8 mouse cellular contexts compared by ENCODE assay signal in the genomic region with DNA sequence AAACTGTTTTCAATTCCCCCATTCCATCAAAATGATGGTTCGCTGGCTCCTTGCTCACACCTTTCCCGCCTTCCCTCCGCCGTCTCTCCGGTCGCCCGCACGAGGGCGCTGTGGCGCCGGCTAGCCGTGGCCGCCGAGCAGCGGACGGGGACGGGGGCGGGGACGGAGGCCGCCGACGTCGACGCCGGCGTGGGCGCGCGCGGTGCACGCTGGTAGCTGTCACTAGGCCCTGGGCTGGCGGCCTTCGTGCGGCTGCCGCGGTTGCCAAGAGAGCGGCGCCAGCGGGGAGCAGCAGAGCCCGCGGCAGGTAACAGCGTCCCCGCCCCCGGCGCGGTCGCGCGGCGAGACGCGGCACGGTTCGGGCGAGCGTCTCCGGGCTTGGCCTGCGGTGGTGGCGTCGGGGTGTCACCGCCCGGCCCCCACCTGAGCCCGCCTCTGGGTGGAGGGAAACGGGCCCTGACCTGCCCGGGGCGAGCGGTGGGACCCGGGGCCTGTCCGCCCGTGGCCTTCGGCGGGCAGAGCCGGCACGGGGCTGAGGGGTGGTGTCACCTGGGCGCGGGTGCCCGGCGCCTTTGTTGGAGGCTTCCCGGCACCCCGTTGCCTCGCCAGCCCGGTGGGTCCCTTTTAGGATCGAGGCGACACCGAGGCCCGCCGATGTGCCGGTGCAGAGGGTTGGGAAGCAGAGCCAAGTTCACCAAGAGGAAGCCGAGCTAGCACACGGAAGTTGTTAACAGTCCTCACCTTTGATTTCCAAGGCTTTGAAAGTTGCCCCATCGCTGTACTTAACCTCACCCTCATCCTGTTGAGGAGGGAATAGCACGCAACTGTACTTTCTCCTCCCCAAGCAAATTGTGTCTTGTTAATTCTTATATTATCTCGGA. TPM values are rescaled to one million over a fixed set of nuclear protein-coding genes. Genes with fewer than 3 reads are reported as not detected.
DNase-seq lines count a peak whose midpoint lies in the region; ATAC-seq and TF ChIP-seq lines count a peak whose summit lies in the region.

A gene (plus strand): TSS at position 165 of the 881 bp plus-strand sequence.

- intact Hi-C loops in heart, postnatal 10 days (cut with DNase I): loop anchor here (2.0 kb wide), 1 partner anchor 106 kb away; no protein-coding TSS in a partner anchor

- no peaks in the 10 kb centered on the region for H3K9me3 ChIP-seq in ES-Bruce4 (replicated peaks; ENCODE audit: control insufficient read depth, insufficient read depth, low read length, poor library complexity, severe bottlenecking)
- no peaks in the 10 kb centered on the region for H3K9me3 ChIP-seq in forebrain, embryonic 13.5 days (replicated peaks)
- H3K9me3 ChIP-seq in lung, embryonic 14.5 days (ENCODE audit: low read depth, low read length): no peaks in the 10 kb centered on the region

- H3K4me1 ChIP-seq in ES-Bruce4 (ENCODE audit: control insufficient read depth, insufficient read depth, low read length): no peaks in the 10 kb centered on the region
- peaks cover 13% of the 10 kb centered on the region; the same call in 1 of the 2 replicates for H3K4me1 ChIP-seq in forebrain, embryonic 13.5 days
- no peaks in the 10 kb centered on the region for H3K4me1 ChIP-seq in lung, embryonic 14.5 days (ENCODE audit: insufficient read depth)
- 0 out of 2 replicates have a peak, but pooled peaks cover 2% of the 10 kb centered on the region for H3K4me1 ChIP-seq in olfactory bulb, adult 2 months (ENCODE audit: control insufficient read depth, insufficient read depth, low read length)
- H3K4me1 ChIP-seq in thymus, adult 2 months (replicated peaks; ENCODE audit: control insufficient read depth, insufficient read depth, low read length): no peaks in the 10 kb centered on the region

- ATAC-seq in cerebellum, adult (ENCODE audit: insufficient number of reproducible peaks, low FRiP score, low TSS enrichment): peak; percentile 88
- ATAC-seq in forebrain, embryonic 13.5 days: peak; percentile 95
- peak; percentile 95 for ATAC-seq in lung, embryonic 14.5 days (ENCODE audit: insufficient read depth)

- H3K27me3 ChIP-seq in ES-Bruce4 (ENCODE audit: control insufficient read depth, insufficient read depth, low read length, poor library complexity, severe bottlenecking): no peaks in the 10 kb centered on the region; the same call in 1 of the 2 replicates
- H3K27me3 ChIP-seq in forebrain, embryonic 13.5 days: peaks cover 10% of the 10 kb centered on the region
- no peaks in the 10 kb centered on the region for H3K27me3 ChIP-seq in lung, embryonic 14.5 days (ENCODE audit: insufficient read depth, low read length)
- no peaks in the 10 kb centered on the region for H3K27me3 ChIP-seq in thymus, adult 2 months (ENCODE audit: control insufficient read depth, insufficient read depth, low read length)

- peak; percentile 76 for TF ChIP-seq CTCF in ES-Bruce4 (IDR thresholded peaks at IDR 0.05; ENCODE audit: low read depth, low read length)
- peak; percentile 75 for TF ChIP-seq CTCF in lung, embryonic 14.5 days (IDR thresholded peaks at IDR 0.05; ENCODE audit: low read depth)
- peak; percentile 91 for TF ChIP-seq CTCF in olfactory bulb, adult 2 months (IDR thresholded peaks at IDR 0.05; ENCODE audit: insufficient read depth, low read depth, low read length)
- peak; percentile 99 for TF ChIP-seq CTCF in thymus, adult 2 months (IDR thresholded peaks at IDR 0.05; ENCODE audit: borderline replicate concordance, control insufficient read depth, extremely low read depth, insufficient read depth, low read length, poor library complexity)

- peak; percentile 94 for DNase-seq in heart, postnatal 10 days
- DNase-seq in layer of hippocampus, adult 18-20 months (ENCODE audit: low spot score in 2 of 2): peak; percentile 80 to 91
- peak; percentile 95 for DNase-seq in lung, embryonic 14.5 days
- peak; percentile 89 for DNase-seq in thymus, adult 2 months

- WGBS in forebrain, embryonic 13.5 days: under 1% methylated on average over 92 of the region's 93 CpGs
- under 1% methylated on average over 87 of the region's 93 CpGs for WGBS in lung, embryonic 14.5 days
- under 1% methylated on average over 78 of the region's 93 CpGs for WGBS in olfactory bulb, adult 2 months
- WGBS in thymus, adult 2 months: under 1% methylated on average over 91 of the region's 93 CpGs

- H3K36me3 ChIP-seq in ES-Bruce4 (ENCODE audit: control insufficient read depth, insufficient read depth, low read length, poor library complexity, severe bottlenecking): no peaks in the 10 kb centered on the region
- no peaks in the 10 kb centered on the region for H3K36me3 ChIP-seq in forebrain, embryonic 13.5 days (ENCODE audit: poor library complexity, severe bottlenecking)
- H3K36me3 ChIP-seq in lung, embryonic 14.5 days (ENCODE audit: insufficient read depth): no peaks in the 10 kb centered on the region
- H3K36me3 ChIP-seq in thymus, adult 2 months (ENCODE audit: control insufficient read depth, insufficient read depth, low read length): no peaks in the 10 kb centered on the region

- TF ChIP-seq POLR2A in ES-Bruce4 (IDR thresholded peaks at IDR 0.05; ENCODE audit: insufficient read depth, low read length): no peak
- peak; percentile 86 for TF ChIP-seq POLR2A in olfactory bulb, adult 2 months (IDR thresholded peaks at IDR 0.05; ENCODE audit: insufficient read depth, low read depth, low read length)
- TF ChIP-seq POLR2A in thymus, adult 2 months (IDR thresholded peaks at IDR 0.05; ENCODE audit: control insufficient read depth, extremely low read depth, insufficient read depth, low read length, poor library complexity): peak; percentile 88

- no peak for TF ChIP-seq EP300 in ES-Bruce4 (IDR thresholded peaks at IDR 0.05; ENCODE audit: insufficient read depth, low read depth, low read length)

- peak within 1 kb of the TSS; percentile 88 for H3K9ac ChIP-seq in ES-Bruce4 (ENCODE audit: low read depth, poor library complexity, severe bottlenecking)
- peak within 1 kb of the TSS; percentile 87 for H3K9ac ChIP-seq in forebrain, embryonic 13.5 days
- peak within 1 kb of the TSS; percentile 74 for H3K9ac ChIP-seq in lung, embryonic 14.5 days

- H3K4me3 ChIP-seq in ES-Bruce4 (ENCODE audit: low read depth, low read length): peak within 1 kb of the TSS; percentile 68
- peak within 1 kb of the TSS; percentile 83 for H3K4me3 ChIP-seq in forebrain, embryonic 13.5 days
- peak within 1 kb of the TSS; percentile 79 for H3K4me3 ChIP-seq in lung, embryonic 14.5 days (ENCODE audit: low read depth, low read length)
- peak within 1 kb of the TSS; percentile 99 for H3K4me3 ChIP-seq in olfactory bulb, adult 2 months (ENCODE audit: insufficient read depth, low read depth, low read length)
- H3K4me3 ChIP-seq in thymus, adult 2 months (ENCODE audit: control insufficient read depth, insufficient read depth, low read length): peak within 1 kb of the TSS; percentile 61

- peak within 1 kb of the TSS; percentile 83 for H3K4me2 ChIP-seq in forebrain, embryonic 13.5 days
- H3K4me2 ChIP-seq in lung, embryonic 14.5 days: peak within 1 kb of the TSS; percentile 74

- no peak within 1 kb of the TSS for H3K27ac ChIP-seq in ES-Bruce4 (ENCODE audit: insufficient read depth, low read length)
- peak within 1 kb of the TSS; percentile 67; the same call in 1 of the 2 replicates for H3K27ac ChIP-seq in forebrain, embryonic 13.5 days
- H3K27ac ChIP-seq in lung, embryonic 14.5 days (ENCODE audit: low read depth): peak within 1 kb of the TSS; percentile 58; the same call in 1 of the 2 replicates
- peak within 1 kb of the TSS; percentile 73 for H3K27ac ChIP-seq in olfactory bulb, adult 2 months (ENCODE audit: insufficient read depth, low read depth, low read length)
- H3K27ac ChIP-seq in thymus, adult 2 months (ENCODE audit: control insufficient read depth, insufficient read depth, low read length): peak within 1 kb of the TSS; percentile 9

RNA-seq across cellular contexts. Expression of the gene that starts here (rescaled TPM):
- polyA plus RNA-seq in ES-Bruce4 (2011; ENCODE audit: insufficient read depth, insufficient read length, low read depth, missing spikeins): 13.0 and 17.3 TPM in 2 replicates
- 24.4 and 29.4 TPM in 2 replicates for polyA plus RNA-seq in forebrain, embryonic 13.5 days (2015; fragmentation: Nextera tagmentation; extraction: Ambion mirVana)
- 10 to 100 TPM; 23.4 to 26.8 TPM for total RNA-seq in heart, postnatal 10 days (2021)
- 10 to 100 TPM; 54.2 to 55.6 TPM for total RNA-seq in layer of hippocampus, adult 18-20 months (2021)
- polyA plus RNA-seq in lung, embryonic 14.5 days (2014; fragmentation: Nextera tagmentation; extraction: Ambion mirVana): 15.5 and 19.3 TPM in 2 replicates
- polyA plus RNA-seq in olfactory bulb, adult 2 months (2012; ENCODE audit: insufficient read depth, insufficient read length, low replicate concordance, missing spikeins): not detected in 2 replicates
- 17.3 and 19.7 TPM in 2 replicates for polyA plus RNA-seq in thymus, adult 2 months (2012; rRNA removed)
